Mouse (Mus musculus) spleen, postnatal 36 days (tissue): Measurements from ENCODE around the gene Unc119.

Source experiments
- DNase-seq, 2 experiments: peaks; one replicate each; pipeline ENCODE4 v3.0.0; 2022; ENCODE audit warnings: low spot score in 2 of 2, mixed read lengths in 1 of 2

The Unc119 gene

DNA sequence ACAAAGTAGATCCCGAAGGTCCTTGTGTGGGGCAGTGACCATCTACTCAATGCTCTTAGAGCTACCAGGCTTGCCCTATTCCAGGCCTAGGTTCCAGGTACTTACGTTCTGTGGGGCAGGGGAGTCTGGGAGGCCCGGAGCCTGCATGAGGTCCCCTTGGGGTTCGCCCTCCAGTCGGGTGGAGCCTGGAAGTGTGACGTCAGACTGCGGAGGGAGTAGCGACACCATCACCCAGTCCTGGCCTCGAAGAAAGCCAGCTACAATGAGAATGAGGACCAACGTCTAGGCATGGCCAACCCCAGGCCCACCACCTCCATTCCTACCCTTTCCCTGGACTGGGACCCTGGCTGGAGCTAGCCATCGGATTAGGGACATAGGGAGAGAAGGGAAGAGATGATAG lies 28.4 kb downstream of the Unc119 start:
- no peak for DNase-seq

- no peak for DNase-seq
Measured at GRCm38 (mm10) chr11:78372166-78372565, 28.9 kb downstream of the Unc119 start.

- no peak for DNase-seq
Measured at GRCm38 (mm10) chr11:78372610-78373009, 29.3 kb downstream of the Unc119 start.

GRCm38 (mm10) chr11:78374147-78374546 lies 30.9 kb downstream of the Unc119 start:
- no peak for DNase-seq

DNA sequence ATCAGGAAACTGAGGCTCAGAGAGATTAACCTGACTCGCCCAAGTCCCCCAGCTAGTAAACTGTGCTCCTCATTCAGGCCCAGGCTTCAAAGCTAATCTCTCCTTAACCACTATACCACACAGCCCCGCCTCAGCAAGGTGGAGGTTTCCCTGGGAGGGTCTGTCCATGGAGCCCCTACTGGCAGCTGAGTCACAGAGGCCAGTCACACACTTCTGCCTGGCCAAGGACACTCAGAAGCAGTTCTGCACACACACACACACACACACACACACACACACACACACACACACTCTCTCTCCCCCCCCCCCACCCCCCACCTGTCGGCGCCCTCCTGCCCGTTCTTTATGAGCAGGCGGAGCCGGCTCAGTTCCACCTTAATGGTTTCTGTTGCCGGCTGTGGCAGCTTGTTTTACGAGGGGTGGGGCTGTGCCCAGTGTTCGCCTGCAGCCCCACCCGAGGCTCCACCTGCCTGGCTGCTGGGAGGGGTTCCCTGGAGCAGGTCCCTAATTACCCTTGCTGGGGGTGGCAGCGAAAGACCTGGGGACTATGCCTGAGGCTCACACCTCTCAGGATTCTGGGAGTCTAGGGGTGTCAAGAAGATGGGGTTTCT lies 34.4 kb downstream of the Unc119 start:
- DNase-seq: no peak

- DNase-seq: no peak
Measured at GRCm38 (mm10) chr11:78380351-78380750, 37.1 kb downstream of the Unc119 start.

- DNase-seq: no peak
Measured at GRCm38 (mm10) chr11:78380996-78381395, 37.7 kb downstream of the Unc119 start.

DNA sequence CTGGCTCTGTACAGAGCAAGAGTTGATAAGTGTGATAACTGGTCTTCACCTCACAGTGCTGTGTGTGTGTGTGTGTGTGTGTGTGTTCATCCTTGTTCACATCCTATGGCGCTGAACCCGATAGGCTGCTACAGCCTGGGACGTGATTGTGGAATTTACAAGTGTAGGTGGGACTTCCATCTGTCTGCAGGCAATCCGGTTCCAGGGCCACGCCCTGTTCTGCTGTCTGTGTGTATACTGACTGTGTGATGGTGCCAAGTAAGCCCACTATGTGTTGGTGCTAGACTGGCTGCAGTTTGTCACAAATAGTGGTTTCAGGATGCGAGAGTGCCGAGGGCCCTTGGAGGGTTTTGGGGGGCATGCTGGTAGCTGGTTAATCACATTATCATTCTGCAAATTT lies 39.0 kb downstream of the Unc119 start:
- no peak for DNase-seq

DNA sequence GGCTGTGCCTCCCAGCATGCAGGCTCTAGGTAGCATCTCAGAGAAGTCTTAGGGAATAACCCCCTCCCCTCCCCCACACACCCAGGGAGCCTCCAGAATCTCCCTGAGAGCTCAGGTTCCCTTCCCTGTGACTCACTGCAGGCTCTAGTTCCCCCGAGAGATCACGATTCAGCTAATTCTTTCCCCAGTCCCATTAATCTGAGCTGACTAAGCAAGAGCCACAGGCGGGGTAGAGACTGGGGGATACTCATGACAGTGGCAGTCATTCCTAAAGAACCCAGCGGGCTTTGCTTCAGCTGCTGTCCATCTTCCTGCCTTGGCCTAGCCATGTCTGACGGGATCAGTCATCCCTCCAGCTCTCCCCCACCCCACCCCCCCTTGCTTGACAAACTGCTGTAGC lies 39.4 kb downstream of the Unc119 start:
- no peak for DNase-seq

DNA sequence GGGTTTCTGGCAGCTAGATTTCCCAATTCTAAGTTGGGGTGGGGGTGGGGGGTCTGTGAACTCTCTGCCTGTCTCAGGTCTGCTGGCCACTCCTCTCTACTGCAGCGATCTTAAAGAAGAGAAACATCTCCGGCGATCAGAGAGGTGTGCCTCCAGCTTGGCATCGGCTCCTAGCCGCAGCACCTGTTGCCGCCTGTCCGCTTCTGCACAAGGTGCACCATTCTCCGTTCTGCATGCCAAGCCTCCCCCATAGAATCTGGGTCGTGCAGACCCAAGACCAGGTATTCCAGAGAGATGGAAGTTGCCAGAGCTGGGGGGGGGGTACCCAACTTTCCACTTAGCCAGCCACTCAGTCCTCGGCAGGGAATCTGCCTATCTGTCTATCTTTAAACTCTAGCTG lies 42.5 kb downstream of the Unc119 start:
- DNase-seq: no peak

DNA sequence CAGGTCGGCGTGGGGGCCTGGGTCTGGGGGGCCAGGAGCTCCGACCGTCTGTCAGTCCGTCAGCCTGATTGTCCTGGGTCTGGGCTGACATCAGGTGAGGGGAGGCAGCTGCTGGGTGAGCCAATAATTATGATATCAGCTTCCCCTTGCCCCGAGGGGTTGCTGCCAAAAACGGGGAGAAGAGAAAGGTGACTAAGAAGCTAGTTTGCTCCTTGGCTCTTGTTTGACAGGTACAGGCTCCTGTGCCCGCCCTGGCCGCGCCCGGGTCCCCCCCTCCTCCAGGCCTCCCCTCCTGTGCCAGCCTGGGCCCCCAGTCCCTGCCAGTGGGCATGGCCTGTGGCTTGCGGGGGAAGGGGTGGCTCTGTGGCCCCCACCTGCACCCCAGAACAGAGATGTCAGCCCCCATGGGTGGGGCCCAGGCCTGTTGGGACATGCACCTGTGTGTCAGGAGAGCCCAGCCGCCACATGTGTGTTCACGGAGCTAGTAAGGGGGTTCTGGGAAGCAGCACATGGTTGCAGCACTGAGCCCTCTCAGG lies 43.3 kb downstream of the Unc119 start, which contains the start of gene Foxn1:
Gene Foxn1 (minus strand): TSS at position 51 of the 536 bp plus-strand sequence.
- no peak for DNase-seq

DNA sequence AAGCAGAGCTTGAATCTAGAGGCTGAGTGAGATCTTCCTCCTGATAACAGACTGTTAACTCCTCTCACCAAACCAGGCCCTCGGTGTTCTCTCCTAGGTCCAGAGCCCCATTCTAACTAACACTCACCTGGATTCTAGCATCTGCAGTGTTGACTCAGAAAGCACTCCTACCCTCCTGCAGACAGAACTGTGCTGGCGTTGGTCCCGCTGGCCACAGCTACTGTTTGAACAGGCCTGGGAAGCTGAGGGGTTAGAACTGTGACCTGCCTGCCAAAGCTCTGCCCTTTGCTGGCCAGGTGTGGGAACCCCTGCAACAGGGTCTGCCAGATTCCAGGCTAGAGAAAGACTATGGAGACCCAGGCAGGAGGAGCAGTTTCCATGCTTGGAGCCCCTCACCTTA lies 49.4 kb downstream of the Unc119 start:
- no peak for DNase-seq

GRCm38 (mm10) chr11:78396950-78397349 lies 53.7 kb downstream of the Unc119 start:
- DNase-seq: no peak

DNA sequence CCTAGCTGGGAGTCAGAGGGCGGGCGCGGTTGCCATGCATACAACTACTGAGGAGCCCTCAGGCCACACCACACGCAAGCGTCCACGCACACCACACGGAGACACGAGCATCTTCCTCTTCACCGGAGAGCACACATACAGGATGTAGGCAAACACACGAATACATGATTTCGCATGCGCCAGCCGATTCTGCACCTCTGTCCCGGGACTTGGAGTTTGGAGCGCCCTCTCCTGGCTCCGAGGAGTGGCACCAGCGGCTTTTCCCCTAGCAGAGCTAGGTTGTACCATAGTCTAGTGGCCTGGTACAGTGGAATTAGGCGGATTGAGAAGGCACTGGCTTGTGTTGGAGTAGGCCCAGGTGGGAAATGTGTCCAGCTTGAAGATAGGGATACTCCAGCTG lies 54.1 kb downstream of the Unc119 start:
- DNase-seq: peak; percentile 60 to 61

DNA sequence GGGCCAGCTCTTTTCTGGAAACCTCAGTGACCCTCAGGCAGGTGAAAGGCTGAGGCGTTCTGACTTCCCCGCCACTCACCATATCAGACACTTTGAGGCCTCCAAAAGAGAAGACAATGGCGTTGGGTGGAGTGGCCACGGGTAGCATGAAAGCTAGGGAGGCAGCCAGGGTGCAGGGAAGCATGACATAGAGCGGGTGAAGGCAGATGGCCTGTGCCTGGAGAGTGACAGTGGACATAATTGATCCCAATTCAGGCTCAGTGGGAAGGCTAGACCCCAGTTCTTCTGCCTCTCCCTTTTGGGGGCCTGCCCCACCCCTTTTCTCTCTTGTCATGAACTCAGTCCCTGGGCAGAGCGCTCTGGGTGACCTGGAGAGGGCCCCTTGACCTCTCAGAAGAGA lies 54.9 kb downstream of the Unc119 start:
- no peak for DNase-seq
